Mouse (Mus musculus) kidney, adult 2 months (tissue): ENCODE data around the gene Uchl4.

Source experiments
- CTCF ChIP-seq: fragments of 200-500 bp; conservative IDR thresholded peaks from 2 replicates; pipeline ENCODE4 v1.5.1; 2011; ENCODE audit warnings: low read depth, mild to moderate bottlenecking, control low read depth, low read length, moderate library complexity, mixed read lengths; ENCODE audit not compliant: insufficient read depth, insufficient read length
- POLR2A ChIP-seq: fragments of 200-500 bp; IDR thresholded peaks from one replicate; pipeline ENCODE4 v1.6.1; 2011; ENCODE audit warnings: low read depth, low read length, control low read depth

DNA sequence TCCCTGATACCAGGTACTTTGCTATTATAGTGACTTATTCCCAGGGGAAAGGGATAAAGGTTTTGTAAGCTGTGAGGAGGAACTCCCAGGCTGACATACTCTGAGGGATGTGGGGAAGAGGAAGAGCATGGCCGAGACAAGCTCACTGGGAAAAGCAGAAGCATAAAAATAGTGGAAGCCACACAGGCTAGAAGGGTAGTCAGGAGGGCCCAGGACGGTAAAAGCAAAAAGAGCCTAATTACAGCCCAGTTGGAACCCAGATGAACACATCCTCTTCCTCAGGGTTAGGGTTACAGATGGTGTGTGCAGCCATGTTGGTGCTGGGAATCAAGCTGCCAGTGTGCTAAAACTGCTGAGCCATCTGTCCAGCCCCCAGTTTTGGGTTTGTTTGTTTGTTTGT, 12.9 kb upstream of the Uchl4 start:
- no peak for TF ChIP-seq CTCF
- no peak for TF ChIP-seq POLR2A
